In genomic region chr4:34429456-34430235, GRCm38 (mm10) we compare ENCODE assay signal across 9 mouse cellular contexts.
A peak's percentile ranks its signal among the peaks of the same experiment; 100 is the strongest.
DNase-seq lines count a peak whose midpoint lies in the region; ATAC-seq and TF ChIP-seq lines count a peak whose summit lies in the region.
"Had no signal": no experiment of that assay in that cellular context is flagged by ENCODE, and none has a peak within 500 bp of the region (broad histone marks: within the 10 kb centered on the region; RNA-seq: fewer than 3 reads in every experiment).

No protein-coding gene starts in this region.

- no peak for TF ChIP-seq POLR2A in CH12.LX (IDR thresholded peaks at IDR 0.05; ENCODE audit: low read depth, low read length)

- H3K27me3 ChIP-seq in heart, embryonic 10.5 days (ENCODE audit: insufficient read depth, poor library complexity, severe bottlenecking), result peaks cover 25% of the 10 kb centered on the region
- no peaks in the 10 kb centered on the region for H3K27me3 ChIP-seq in CH12.LX (replicated peaks)
- H3K27me3 ChIP-seq in forebrain, embryonic 15.5 days, result no peaks in the 10 kb centered on the region
- H3K27me3 ChIP-seq in midbrain, embryonic 15.5 days (replicated peaks), result no peaks in the 10 kb centered on the region
- H3K27me3 ChIP-seq in heart, embryonic 11.5 days (ENCODE audit: control insufficient read depth, insufficient read depth, low read length), result peaks cover 2% of the 10 kb centered on the region; the same call in 1 of the 2 replicates

- dilution Hi-C loops in CH12.LX (cut with MboI; ENCODE audit: extremely low pct_ligation_motif_present, extremely low pct_unique_long_range_greater_than_20kb, low sequenced_read_pairs), result no loop called here

- no peak overlapping the region for H3K27ac ChIP-seq in heart, embryonic 10.5 days
- H3K27ac ChIP-seq in CH12.LX (ENCODE audit: insufficient read depth, low read depth), result no peak overlapping the region
- no peak overlapping the region for H3K27ac ChIP-seq in forebrain, embryonic 15.5 days (replicated peaks)
- no peak overlapping the region for H3K27ac ChIP-seq in midbrain, embryonic 15.5 days
- no peak overlapping the region for H3K27ac ChIP-seq in heart, embryonic 11.5 days (ENCODE audit: low read depth, low read length)
- H3K27ac ChIP-seq: heart, embryonic 13.5 days had no signal

- no peak for ATAC-seq in forebrain, embryonic 15.5 days (replicated peaks)
- ATAC-seq in midbrain, embryonic 15.5 days (replicated peaks), result no peak
- ATAC-seq in heart, embryonic 11.5 days (replicated peaks; ENCODE audit: insufficient number of reproducible peaks, low FRiP score, low TSS enrichment), result no peak

- no peak overlapping the region for H3K4me3 ChIP-seq in heart, embryonic 10.5 days
- no peak overlapping the region for H3K4me3 ChIP-seq in CH12.LX (replicated peaks in 1 of 3; ENCODE audit: low read depth in 2 of 3, low read length in 2 of 3, poor library complexity in 1 of 3)
- H3K4me3 ChIP-seq in forebrain, embryonic 15.5 days, result no peak overlapping the region
- no peak overlapping the region for H3K4me3 ChIP-seq in midbrain, embryonic 15.5 days
- H3K4me3 ChIP-seq in heart, embryonic 11.5 days (ENCODE audit: low read depth, low read length), result no peak overlapping the region
- H3K4me3 ChIP-seq: heart, embryonic 13.5 days had no signal

- DNase-seq in heart, adult 18-20 months, result peak; percentile 9 to 17
- DNase-seq in heart, embryonic 10.5 days (ENCODE audit: low spot score), result no peak
- DNase-seq in CH12.LX (ENCODE audit: extremely low read depth), result peak; percentile 8
- peak; percentile 5 to 6 for DNase-seq in frontal cortex, postnatal 36 days (ENCODE audit: low spot score in 2 of 2)
- DNase-seq in natural killer cell, adult 2 months (ENCODE audit: low spot score in 2 of 2), result peak; percentile 1 to 4

- H3K36me3 ChIP-seq in heart, embryonic 10.5 days, result no peaks in the 10 kb centered on the region
- no peaks in the 10 kb centered on the region for H3K36me3 ChIP-seq in CH12.LX (replicated peaks in 1 of 2; ENCODE audit: control insufficient read depth in 1 of 2, insufficient read depth in 1 of 2, low read length in 1 of 2)
- no peaks in the 10 kb centered on the region for H3K36me3 ChIP-seq in forebrain, embryonic 15.5 days
- H3K36me3 ChIP-seq in midbrain, embryonic 15.5 days (replicated peaks), result no peaks in the 10 kb centered on the region
- no peaks in the 10 kb centered on the region for H3K36me3 ChIP-seq in heart, embryonic 11.5 days (ENCODE audit: control insufficient read depth, insufficient read depth, low read length)
- H3K36me3 ChIP-seq: heart, embryonic 13.5 days had no signal

- H3K9ac ChIP-seq in CH12.LX (ENCODE audit: insufficient read depth, low read depth), result no peak overlapping the region
- no peak overlapping the region for H3K9ac ChIP-seq in forebrain, embryonic 15.5 days (replicated peaks)
- no peak overlapping the region for H3K9ac ChIP-seq in midbrain, embryonic 15.5 days
- H3K9ac ChIP-seq in heart, embryonic 11.5 days (ENCODE audit: low read depth, low read length), result no peak overlapping the region
- H3K9ac ChIP-seq: heart, embryonic 13.5 days had no signal

- in situ Hi-C loops in CH12.LX (cut with MboI; ENCODE audit: low pct_ligation_motif_present, low pct_unique_long_range_greater_than_20kb, low sequenced_read_pairs), result no loop called here

- H3K9me3 ChIP-seq in heart, embryonic 10.5 days, result no peaks in the 10 kb centered on the region
- no peaks in the 10 kb centered on the region for H3K9me3 ChIP-seq in CH12.LX (replicated peaks; ENCODE audit: low read length)
- no peaks in the 10 kb centered on the region for H3K9me3 ChIP-seq in forebrain, embryonic 15.5 days
- no peaks in the 10 kb centered on the region for H3K9me3 ChIP-seq in midbrain, embryonic 15.5 days
- H3K9me3 ChIP-seq in heart, embryonic 11.5 days (replicated peaks; ENCODE audit: control insufficient read depth, low read length), result no peaks in the 10 kb centered on the region
- H3K9me3 ChIP-seq: heart, embryonic 13.5 days had no signal

- 77% methylated on average over 22 of the region's 22 CpGs for WGBS in heart, embryonic 10.5 days
- 77% methylated on average over 22 of the region's 22 CpGs for WGBS in forebrain, embryonic 15.5 days
- WGBS in midbrain, embryonic 15.5 days, result 75% methylated on average over 22 of the region's 22 CpGs
- WGBS in heart, embryonic 11.5 days (ENCODE audit: insufficient replicate concordance), result 74% methylated on average over 22 of the region's 22 CpGs

- no peaks in the 10 kb centered on the region; the same call in 1 of the 2 replicates for H3K4me1 ChIP-seq in heart, embryonic 10.5 days
- H3K4me1 ChIP-seq in CH12.LX (ENCODE audit: control insufficient read depth in 1 of 2, insufficient read depth in 2 of 2), result peaks cover 0 to 4% of the 10 kb centered on the region in 2 experiments; a peak in 2 of 4 replicates
- H3K4me1 ChIP-seq in forebrain, embryonic 15.5 days, result no peaks in the 10 kb centered on the region
- H3K4me1 ChIP-seq in midbrain, embryonic 15.5 days, result no peaks in the 10 kb centered on the region
- no peaks in the 10 kb centered on the region for H3K4me1 ChIP-seq in heart, embryonic 11.5 days (ENCODE audit: control insufficient read depth, insufficient read depth, low read length)

- TF ChIP-seq EP300 in CH12.LX (IDR thresholded peaks at IDR 0.05; ENCODE audit: low read length), result no peak

- peak in 1 of 2 experiments; percentile 45; a peak in 2 of 4 replicates for TF ChIP-seq CTCF in CH12.LX (conservative IDR thresholded peaks at IDR 0.05 in 1 of 2, IDR thresholded peaks at IDR 0.05 in 1 of 2; ENCODE audit: low read depth in 2 of 2, low read length in 2 of 2)

- peak overlapping the region; percentile 6; the same call in 1 of the 2 replicates for H3K4me2 ChIP-seq in CH12.LX (ENCODE audit: insufficient read depth, low read depth, poor library complexity, severe bottlenecking)
- no peak overlapping the region for H3K4me2 ChIP-seq in forebrain, embryonic 15.5 days (replicated peaks)
- no peak overlapping the region for H3K4me2 ChIP-seq in midbrain, embryonic 15.5 days
- no peak overlapping the region for H3K4me2 ChIP-seq in heart, embryonic 11.5 days
- H3K4me2 ChIP-seq: heart, embryonic 13.5 days had no signal

- H3K79me2 ChIP-seq in CH12.LX (replicated peaks; ENCODE audit: control insufficient read depth, extremely low read depth, insufficient read depth, poor library complexity, severe bottlenecking), result no peaks in the 10 kb centered on the region

- no peak; the same call in 1 of the 2 replicates for TF ChIP-seq RAD21 in CH12.LX (IDR thresholded peaks at IDR 0.05; ENCODE audit: low read depth, low read length)

TF ChIP-seq in CH12.LX, 34 proteins besides CTCF, POLR2A, EP300 and RAD21:
- TF ChIP-seq ZKSCAN1 (IDR thresholded peaks at IDR 0.05; ENCODE audit: borderline replicate concordance, low read depth, low read length), result no peak
- TF ChIP-seq UBTF (IDR thresholded peaks at IDR 0.05; ENCODE audit: low read depth, low read length), result no peak
- TF ChIP-seq ELF1 (IDR thresholded peaks at IDR 0.05; ENCODE audit: low read depth, low read length), result no peak
- no peak for TF ChIP-seq ZMIZ1 (IDR thresholded peaks at IDR 0.05; ENCODE audit: low read depth, low read length)
- no peak for TF ChIP-seq CHD1 (IDR thresholded peaks at IDR 0.05; ENCODE audit: low read depth, low read length)
- no peak for TF ChIP-seq BHLHE40 (IDR thresholded peaks at IDR 0.05; ENCODE audit: low read depth, low read length)
- no peak for TF ChIP-seq MAFK (IDR thresholded peaks at IDR 0.05; ENCODE audit: insufficient replicate concordance, low read length)
- TF ChIP-seq HCFC1 (IDR thresholded peaks at IDR 0.05; ENCODE audit: low read depth, low read length), result no peak
- TF ChIP-seq CHD2 (IDR thresholded peaks at IDR 0.05; ENCODE audit: low read length), result no peak
- no peak for TF ChIP-seq NELFE (IDR thresholded peaks at IDR 0.05; ENCODE audit: low read depth, low read length)
- TF ChIP-seq GABPA (IDR thresholded peaks at IDR 0.05; ENCODE audit: insufficient replicate concordance, low read depth, low read length), result no peak
- no peak for TF ChIP-seq ZNF384 (IDR thresholded peaks at IDR 0.05; ENCODE audit: low read depth, low read length)
- TF ChIP-seq USF2 (conservative IDR thresholded peaks at IDR 0.05; ENCODE audit: low read depth, low read length), result no peak
- TF ChIP-seq MYC (IDR thresholded peaks at IDR 0.05; ENCODE audit: low read depth, low read length), result no peak
- TF ChIP-seq RCOR1 (conservative IDR thresholded peaks at IDR 0.05; ENCODE audit: low read depth, low read length), result no peak
- no peak for TF ChIP-seq POLR2AphosphoS2 (IDR thresholded peaks at IDR 0.05; ENCODE audit: low read depth, low read length)
- no peak for TF ChIP-seq JUN (IDR thresholded peaks at IDR 0.05; ENCODE audit: insufficient read depth, low read depth, low read length)
- no peak for TF ChIP-seq TCF12 (IDR thresholded peaks at IDR 0.05; ENCODE audit: low read depth, low read length)
